ENCODE assay signal across 31 mouse cellular contexts in genomic region chr10:127369834-127370820, GRCm38 (mm10). TPM values are rescaled to one million over a fixed set of nuclear protein-coding genes. Genes with fewer than 3 reads are reported as not detected.
DNase-seq lines count a peak whose midpoint lies in the region; ATAC-seq and TF ChIP-seq lines count a peak whose summit lies in the region.
"Had no signal": no experiment of that assay in that cellular context is flagged by ENCODE, and none has a peak within 500 bp of the region (broad histone marks: within the 10 kb centered on the region; RNA-seq: fewer than 3 reads in every experiment).

TSS of gene Inhbc (minus strand) at chr10:127370431.

- in situ Hi-C loops in ES-E14 (cut with MboI; ENCODE audit: low sequenced_read_pairs in 2 of 2, unreplicated experiment in 2 of 2), result no loop called here

- H3K36me3 ChIP-seq in E14TG2a.4 (ENCODE audit: insufficient read depth, low read length) (no peaks in the 10 kb centered on the region), ES-E14 (ENCODE audit: control insufficient read depth, insufficient read depth, low read length, poor library complexity, severe bottlenecking) (no peaks in the 10 kb centered on the region)
- H3K36me3 ChIP-seq in liver, embryonic 16.5 days (ENCODE audit: control insufficient read depth, insufficient read depth), result no peaks in the 10 kb centered on the region
- H3K36me3 ChIP-seq: embryonic facial prominence, embryonic 10.5 days; heart, embryonic 12.5 days; hindbrain, embryonic 13.5 days; limb, embryonic 15.5 days had no signal

- peak within 1 kb of the TSS; percentile 27 for H3K4me2 ChIP-seq in liver, embryonic 16.5 days (ENCODE audit: low read depth, low read length)
- H3K4me2 ChIP-seq: forebrain, embryonic 13.5 days; heart, embryonic 12.5 days; hindbrain, embryonic 13.5 days; limb, embryonic 15.5 days had no signal

- no peak within 1 kb of the TSS for H3K27ac ChIP-seq in ES-E14 (ENCODE audit: insufficient read depth, low read depth, low read length, poor library complexity, severe bottlenecking)
- H3K27ac ChIP-seq in liver, embryonic 16.5 days (ENCODE audit: low read length), result peak within 1 kb of the TSS; percentile 74
- H3K27ac ChIP-seq: embryonic facial prominence, embryonic 10.5 days; forebrain, embryonic 13.5 days; hindbrain, embryonic 13.5 days; limb, embryonic 15.5 days; stomach, postnatal 0 days had no signal

- H3K9ac ChIP-seq in ES-E14 (ENCODE audit: insufficient read depth, low read depth, low read length, poor library complexity, severe bottlenecking), result peak within 1 kb of the TSS; percentile 13; the same call in 1 of the 2 replicates
- H3K9ac ChIP-seq in liver, embryonic 16.5 days (ENCODE audit: low read depth, low read length), result peak within 1 kb of the TSS; percentile 4; the same call in 1 of the 2 replicates
- H3K9ac ChIP-seq: forebrain, embryonic 13.5 days; heart, embryonic 12.5 days; hindbrain, embryonic 13.5 days; limb, embryonic 15.5 days had no signal

- H3K27me3 ChIP-seq in E14TG2a.4 (ENCODE audit: insufficient read depth, low read length), result no peaks in the 10 kb centered on the region
- no peaks in the 10 kb centered on the region for H3K27me3 ChIP-seq in liver, embryonic 16.5 days (ENCODE audit: control insufficient read depth, insufficient read depth, low read depth, low read length)
- H3K27me3 ChIP-seq: heart, embryonic 12.5 days; hindbrain, embryonic 13.5 days; limb, embryonic 15.5 days had no signal

- 64% methylated on average over 22 of the region's 22 CpGs for WGBS in liver, embryonic 16.5 days (ENCODE audit: insufficient replicate concordance)

- peak; percentile 27 for DNase-seq in kidney, postnatal 14 days
- DNase-seq in kidney, adult 8-10 months, result no peak
- DNase-seq in ES-E14 (ENCODE audit: low read depth, low spot score), result no peak
- no peak for DNase-seq in spleen, postnatal 10 days (ENCODE audit: low spot score in 2 of 2)
- DNase-seq in spleen, adult 18-20 months, result no peak
- DNase-seq: cerebellum, adult 8-10 months; heart, adult 11 months; lung, postnatal 10 days; midbrain, embryonic 14.5 days; right cerebral cortex, postnatal 25 days; thymus, postnatal 25 days had no signal

- H3K9me3 ChIP-seq in E14TG2a.4 (ENCODE audit: low read length) (peaks cover 6% of the 10 kb centered on the region; the same call in 1 of the 2 replicates), ES-E14 (ENCODE audit: control insufficient read depth, insufficient read depth, low read depth, low read length) (no peaks in the 10 kb centered on the region)
- no peaks in the 10 kb centered on the region for H3K9me3 ChIP-seq in liver, embryonic 16.5 days (replicated peaks; ENCODE audit: control insufficient read depth, low read length)
- H3K9me3 ChIP-seq: embryonic facial prominence, embryonic 10.5 days; forebrain, embryonic 13.5 days; heart, embryonic 12.5 days; hindbrain, embryonic 13.5 days; limb, embryonic 15.5 days had no signal

- H3K4me3 ChIP-seq in E14TG2a.4 (replicated peaks; ENCODE audit: low read length) (peak within 1 kb of the TSS; percentile 53), ES-E14 (ENCODE audit: insufficient read depth in 1 of 2, low read depth in 1 of 2, low read length in 2 of 2, poor library complexity in 1 of 2, severe bottlenecking in 1 of 2) (peak within 1 kb of the TSS; percentile 16 to 17; a peak in 3 of 4 replicates)
- no peak within 1 kb of the TSS for H3K4me3 ChIP-seq in liver, embryonic 16.5 days (ENCODE audit: low read depth, low read length)
- H3K4me3 ChIP-seq: embryonic facial prominence, embryonic 10.5 days; forebrain, embryonic 13.5 days; heart, embryonic 12.5 days; hindbrain, embryonic 13.5 days; limb, embryonic 15.5 days; myocyte had no signal

- ATAC-seq in liver, embryonic 16.5 days (ENCODE audit: low read depth), result 0 out of 2 replicates have a peak, but pooled peaks have one; percentile 15
- ATAC-seq: forebrain, embryonic 13.5 days had no signal

- H3K4me1 ChIP-seq in E14TG2a.4 (replicated peaks; ENCODE audit: low read depth, low read length), result peaks cover 61% of the 10 kb centered on the region
- peaks cover 15 to 22% of the 10 kb centered on the region in 2 experiments for H3K4me1 ChIP-seq in ES-E14 (ENCODE audit: control insufficient read depth in 2 of 2, insufficient read depth in 2 of 2, low read length in 2 of 2, poor library complexity in 1 of 2)
- H3K4me1 ChIP-seq in liver, embryonic 16.5 days (ENCODE audit: control insufficient read depth, low read depth, low read length), result no peaks in the 10 kb centered on the region
- H3K4me1 ChIP-seq: heart, embryonic 12.5 days; hindbrain, embryonic 13.5 days; limb, embryonic 15.5 days had no signal

- TF ChIP-seq CTCF in E14TG2a.4 (conservative IDR thresholded peaks at IDR 0.05; ENCODE audit: low read length), result no peak

TF ChIP-seq in ES-E14, 5 proteins besides CTCF, POLR2A, EP300 and RAD21:
- TF ChIP-seq CHD2 (IDR thresholded peaks at IDR 0.05; ENCODE audit: low read depth, low read length), result no peak
- TF ChIP-seq ZC3H11A (IDR thresholded peaks at IDR 0.05; ENCODE audit: borderline replicate concordance, low read depth, low read length), result no peak
- no peak for TF ChIP-seq HCFC1 (IDR thresholded peaks at IDR 0.05; ENCODE audit: borderline replicate concordance, insufficient read depth, low read length)
- TF ChIP-seq ZNF384 (IDR thresholded peaks at IDR 0.05; ENCODE audit: low read depth, low read length), result no peak
- no peak for TF ChIP-seq MAFK (IDR thresholded peaks at IDR 0.05; ENCODE audit: insufficient read depth, low read depth, low read length)
TF ChIP-seq in ES-E14: peak in this region for 0.

RNA-seq across cellular contexts. Expression of gene Inhbc, which starts in this region (rescaled TPM):
- total RNA-seq in ES-E14 (2012; rRNA removed), result 0.36 and 1.2 TPM in 2 replicates
- 4.3 and 5.9 TPM in 2 replicates for polyA plus RNA-seq in liver, embryonic 16.5 days (2015; fragmentation: Nextera tagmentation; extraction: Ambion mirVana)
- total RNA-seq: common myeloid progenitor, adult 5-6 weeks; gastrocnemius, adult 8-10 months; heart, postnatal 25 days; layer of hippocampus, adult 18-20 months; layer of hippocampus, postnatal 25 days; left cerebral cortex, postnatal 36 days; megakaryocyte progenitor cell, adult 5-6 weeks; MEL had no signal
- polyA plus RNA-seq: forebrain, embryonic 13.5 days; frontal cortex, adult 2 months; heart, embryonic 12.5 days; intestine, embryonic 14.5 days; limb, embryonic 15.5 days; midbrain, embryonic 14.5 days; myocyte; neural tube, embryonic 14.5 days; stomach, postnatal 0 days had no signal
